Mouse (Mus musculus) hindbrain, embryonic 13.5 days (tissue): ENCODE results near the gene Rfk. TPM values are rescaled to one million over a fixed set of nuclear protein-coding genes. Genes with fewer than 3 reads are reported as not detected.

Experiments used
- ATAC-seq: fragments of 200-750 bp; cut with Nextera tagmentation; 2 replicates; pipeline ENCODE4 v1.8.0; 2017; ENCODE audit warnings: moderate TSS enrichment; ENCODE audit not compliant: low FRiP score
- H3K27ac ChIP-seq: fragments of 300-500 bp; sonication (generic); 2 replicates; pipeline ENCODE4 v1.5.1; 2015; ENCODE audit warnings: inconsistent platforms, mild to moderate bottlenecking, moderate library complexity
- H3K27me3 ChIP-seq: fragments of 300-500 bp; sonication (generic); 2 replicates; pipeline ENCODE4 v1.6.1; 2015; ENCODE audit warnings: mild to moderate bottlenecking, inconsistent platforms
- H3K36me3 ChIP-seq: fragments of 300-500 bp; sonication (generic); 2 replicates; pipeline ENCODE4 v1.6.1; 2015; ENCODE audit warnings: mild to moderate bottlenecking, inconsistent platforms
- H3K4me1 ChIP-seq: fragments of 300-500 bp; sonication (generic); replicated peaks from 2 replicates; pipeline ENCODE4 v1.6.1; 2015; ENCODE audit warnings: inconsistent platforms
- H3K4me2 ChIP-seq: fragments of 300-500 bp; sonication (generic); 2 replicates; pipeline ENCODE4 v1.6.1; 2015; ENCODE audit warnings: inconsistent platforms, mild to moderate bottlenecking, moderate library complexity
- H3K4me3 ChIP-seq: fragments of 300-500 bp; sonication (generic); 2 replicates; pipeline ENCODE4 v1.5.1; 2015; ENCODE audit warnings: mild to moderate bottlenecking, inconsistent platforms
- H3K9ac ChIP-seq: fragments of 300-500 bp; sonication (generic); 2 replicates; pipeline ENCODE4 v1.6.1; 2015; ENCODE audit warnings: mild to moderate bottlenecking, inconsistent platforms
- H3K9me3 ChIP-seq: fragments of 300-500 bp; sonication (generic); 2 replicates; pipeline ENCODE4 v1.6.1; 2016; ENCODE audit warnings: inconsistent platforms
- WGBS: fragments of 180-500 bp; shearing (Covaris S2); methylation state at CpG from one replicate; pipeline ENCODE4 v1.1.7; 2015; 5-methylcytosine and 5-hydroxymethylcytosine counted together
- polyA plus RNA-seq: library from polyadenylated mRNA; unstranded; fragments of >200 nt; fragmentation: Nextera tagmentation; extraction: Ambion mirVana; gene quantifications from 2 replicates; pipeline ENCODE4 v1.2.1, GENCODE M21; 2015

The Rfk gene
- polyA plus RNA-seq, 1 experiment from 2014 or later: 81.3 TPM

DNA sequence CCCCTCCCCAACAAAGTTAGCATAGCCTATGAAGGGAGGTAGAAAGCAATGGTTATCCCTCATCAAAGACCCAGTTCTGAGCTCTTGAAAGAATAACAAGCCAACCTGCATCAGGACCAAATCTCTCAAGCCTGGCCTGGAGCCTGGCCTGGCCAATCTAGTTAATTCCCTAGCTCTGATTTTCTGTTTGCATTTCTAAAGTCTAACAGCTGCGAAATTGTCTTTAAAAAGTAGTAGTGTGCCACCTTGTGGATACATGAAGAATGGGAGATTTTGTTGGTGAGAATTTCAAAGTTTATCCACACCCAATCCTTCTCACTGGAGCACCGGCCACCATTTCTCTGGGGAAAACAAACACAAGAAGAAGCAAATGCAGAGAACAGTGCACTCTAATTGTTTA, 5.4 kb upstream of the Rfk start:
- 17% methylated on average over 2 of the region's 2 CpGs for WGBS
- peak; percentile 40; the same call in 1 of the 2 replicates for ATAC-seq

DNA sequence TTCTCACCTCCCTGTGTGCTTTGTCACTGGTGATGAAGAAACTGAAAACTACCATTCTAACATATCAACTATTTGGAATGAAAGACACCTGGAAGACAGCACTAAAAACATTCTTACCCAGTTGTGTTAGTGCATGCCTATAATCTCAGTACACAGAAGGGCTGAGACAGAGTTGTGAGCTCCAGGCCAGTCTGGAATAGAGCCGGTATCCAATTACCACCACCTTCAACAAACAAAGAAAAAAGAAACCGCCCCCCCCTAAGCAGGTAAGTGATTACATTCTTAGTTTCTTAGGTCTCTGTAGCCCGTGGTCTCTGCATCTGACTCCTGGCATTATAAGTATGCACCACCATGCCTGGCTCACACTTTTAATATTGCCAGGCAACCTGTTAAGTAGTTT, 977 bp upstream of the Rfk start:
- Histone ChIP-seq H3K27ac (no peak overlapping the region), H3K4me3 (no peak overlapping the region), H3K4me2 (no peak overlapping the region), H3K9me3 (no peaks in the 10 kb centered on the region), H3K27me3 (peaks cover 9% of the 10 kb centered on the region), H3K9ac (no peak overlapping the region), H3K36me3 (peaks cover 4% of the 10 kb centered on the region; the same call in 1 of the 2 replicates), H3K4me1 (peaks cover 14% of the 10 kb centered on the region)
- ATAC-seq: no peak
- WGBS: 17% methylated on average over 3 of the region's 3 CpGs

More for the DNA sequence above, 5.4 kb upstream of the Rfk start:
- peaks cover 6% of the 10 kb centered on the region; the same call in 1 of the 2 replicates for H3K4me1 ChIP-seq
- peaks cover 9% of the 10 kb centered on the region for H3K27me3 ChIP-seq
- H3K9me3 ChIP-seq: no peaks in the 10 kb centered on the region
- no peak overlapping the region for H3K4me3 ChIP-seq
- no peaks in the 10 kb centered on the region for H3K36me3 ChIP-seq
- no peak overlapping the region for H3K27ac ChIP-seq
- no peak overlapping the region for H3K4me2 ChIP-seq
- H3K9ac ChIP-seq: no peak overlapping the region

DNA sequence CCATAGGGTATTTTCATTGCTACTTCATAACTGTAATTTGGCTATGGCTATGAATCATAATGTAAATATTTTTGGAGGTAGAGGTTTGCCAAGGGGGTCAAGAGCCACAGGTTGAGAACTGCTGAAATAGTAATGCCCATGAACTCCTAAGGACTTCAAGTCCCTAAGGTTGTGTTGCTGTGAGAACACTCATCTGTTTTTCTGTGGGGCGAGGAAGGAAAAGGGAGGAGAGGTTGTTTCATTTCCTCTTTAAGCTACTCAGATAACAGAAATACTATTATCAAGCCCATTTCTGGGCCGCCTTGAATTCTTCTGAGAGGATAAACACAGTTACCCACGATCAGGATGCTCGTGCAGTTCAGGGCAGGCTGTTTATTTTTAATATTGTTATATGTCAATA, 3.0 kb downstream of the Rfk start:
- peaks cover 14% of the 10 kb centered on the region for H3K4me1 ChIP-seq
- no peak overlapping the region for H3K4me2 ChIP-seq
- H3K4me3 ChIP-seq: no peak overlapping the region
- 94% methylated on average over 4 of the region's 4 CpGs for WGBS
- no peaks in the 10 kb centered on the region for H3K9me3 ChIP-seq
- no peak overlapping the region for H3K9ac ChIP-seq
- H3K27me3 ChIP-seq: peaks cover 9% of the 10 kb centered on the region
- peaks cover 33% of the 10 kb centered on the region for H3K36me3 ChIP-seq
- no peak overlapping the region for H3K27ac ChIP-seq
- no peak for ATAC-seq

DNA sequence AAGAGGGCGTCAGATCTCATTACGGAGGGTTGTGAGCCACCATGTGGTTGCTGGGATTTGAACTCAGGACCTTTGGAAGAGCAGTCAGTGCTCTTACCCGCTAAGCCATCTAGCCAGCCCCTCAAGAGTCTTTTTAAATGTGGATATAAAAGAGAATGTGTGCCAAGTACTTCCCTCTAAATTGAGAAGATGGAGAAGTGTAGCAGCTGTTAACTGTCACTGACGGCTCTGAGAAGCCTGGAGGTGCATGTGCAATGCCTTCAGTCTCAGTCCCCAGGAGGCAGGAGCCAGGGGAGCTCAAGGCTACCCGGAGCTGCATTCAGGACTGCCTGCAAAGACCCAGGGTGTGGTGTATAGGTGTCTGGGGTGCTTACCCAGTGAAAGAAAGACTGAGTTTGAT, 4.1 kb downstream of the Rfk start:
- WGBS: 78% methylated on average over 5 of the region's 5 CpGs

DNA sequence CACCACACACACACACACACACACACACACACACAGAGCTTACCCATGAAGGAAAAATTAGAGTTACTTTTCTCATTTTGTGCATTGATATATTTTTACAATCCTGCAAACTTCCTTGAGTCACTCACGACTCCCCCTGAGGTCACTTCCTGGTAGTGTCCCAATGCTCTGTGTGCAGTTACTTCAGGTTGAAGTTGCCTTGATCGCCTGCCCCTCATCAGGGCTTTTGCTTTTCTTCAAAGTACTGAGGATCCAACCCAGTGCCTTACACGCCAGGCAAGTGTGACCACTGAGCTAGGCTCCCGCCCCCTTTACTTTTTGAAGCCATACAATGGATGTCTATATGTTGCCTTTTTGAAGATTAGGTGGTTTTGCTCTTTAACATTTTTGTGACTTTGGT, 6.1 kb downstream of the Rfk start:
- no peaks in the 10 kb centered on the region for H3K27me3 ChIP-seq

More for the DNA sequence above, 4.1 kb downstream of the Rfk start:
- no peak overlapping the region for H3K4me3 ChIP-seq
- H3K36me3 ChIP-seq: peaks cover 33% of the 10 kb centered on the region
- no peaks in the 10 kb centered on the region for H3K9me3 ChIP-seq
- no peak for ATAC-seq
- H3K9ac ChIP-seq: no peak overlapping the region
- H3K27ac ChIP-seq: no peak overlapping the region
- H3K27me3 ChIP-seq: peaks cover 3% of the 10 kb centered on the region
- no peak overlapping the region for H3K4me2 ChIP-seq
- peaks cover 14% of the 10 kb centered on the region for H3K4me1 ChIP-seq

DNA sequence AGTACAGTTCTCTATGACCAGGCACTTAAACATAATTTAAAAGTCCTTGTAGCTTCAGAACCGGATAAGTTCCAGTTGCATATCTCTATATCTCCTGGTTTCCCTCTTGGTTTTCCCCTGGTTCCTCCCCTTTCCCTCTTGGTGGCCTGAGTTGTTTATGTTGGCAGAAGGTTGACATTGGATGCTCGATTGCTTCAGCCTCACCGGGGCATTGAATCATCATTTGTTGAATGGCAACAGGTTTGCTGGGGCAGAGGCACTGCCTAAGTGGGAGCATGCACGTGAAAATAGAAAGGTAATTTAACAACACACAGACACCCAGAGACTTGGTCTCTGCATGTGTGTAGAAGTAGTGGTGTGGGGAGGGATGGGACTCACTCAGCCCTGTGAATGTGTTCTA, 6.7 kb downstream of the Rfk start:
- ATAC-seq: no peak
- no peak overlapping the region for H3K27ac ChIP-seq
- 91% methylated on average over 4 of the region's 4 CpGs for WGBS
- no peaks in the 10 kb centered on the region for H3K27me3 ChIP-seq
- no peak overlapping the region for H3K4me2 ChIP-seq
- H3K4me3 ChIP-seq: no peak overlapping the region
- 0 out of 2 replicates have a peak, but pooled peaks cover 4% of the 10 kb centered on the region for H3K9me3 ChIP-seq
- H3K4me1 ChIP-seq: peaks cover 5% of the 10 kb centered on the region; the same call in 1 of the 2 replicates
- no peak overlapping the region for H3K9ac ChIP-seq
- H3K36me3 ChIP-seq: peaks cover 33% of the 10 kb centered on the region

More for the DNA sequence above, 6.1 kb downstream of the Rfk start:
- Histone ChIP-seq H3K4me3 (no peak overlapping the region), H3K4me2 (no peak overlapping the region), H3K4me1 (peaks cover 10% of the 10 kb centered on the region), H3K27ac (no peak overlapping the region), H3K36me3 (peaks cover 33% of the 10 kb centered on the region), H3K9ac (no peak overlapping the region), H3K9me3 (0 out of 2 replicates have a peak, but pooled peaks cover 4% of the 10 kb centered on the region)
- 90% methylated on average over 4 of the region's 4 CpGs for WGBS
- ATAC-seq: no peak

DNA sequence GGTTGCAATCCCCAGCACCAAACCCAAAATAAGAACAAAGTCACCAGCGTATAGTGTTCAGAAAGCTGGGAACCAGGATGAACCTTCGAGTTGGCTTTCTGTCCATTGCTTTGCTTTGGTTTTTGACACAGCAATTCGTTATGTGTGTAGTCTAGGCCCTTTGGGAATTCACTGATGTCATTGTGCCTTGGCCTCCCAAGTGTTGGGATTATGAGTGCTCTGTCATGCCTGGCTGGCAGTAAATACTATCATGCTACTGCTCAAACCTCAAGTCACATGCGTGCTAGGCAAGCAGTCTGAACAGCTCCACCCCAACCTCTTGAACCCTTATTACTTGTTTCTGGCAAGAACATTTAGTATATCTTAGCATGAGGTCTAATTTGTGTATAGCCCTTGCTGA, 9.3 kb downstream of the Rfk start:
- H3K4me3 ChIP-seq: no peak overlapping the region
- WGBS: 92% methylated on average over 4 of the region's 4 CpGs
- H3K27me3 ChIP-seq: no peaks in the 10 kb centered on the region
- H3K27ac ChIP-seq: no peak overlapping the region
- H3K4me1 ChIP-seq: no peaks in the 10 kb centered on the region
- 0 out of 2 replicates have a peak, but pooled peaks cover 7% of the 10 kb centered on the region for H3K9me3 ChIP-seq
- no peak overlapping the region for H3K9ac ChIP-seq
- H3K4me2 ChIP-seq: no peak overlapping the region
- no peak for ATAC-seq
- peaks cover 26% of the 10 kb centered on the region for H3K36me3 ChIP-seq

DNA sequence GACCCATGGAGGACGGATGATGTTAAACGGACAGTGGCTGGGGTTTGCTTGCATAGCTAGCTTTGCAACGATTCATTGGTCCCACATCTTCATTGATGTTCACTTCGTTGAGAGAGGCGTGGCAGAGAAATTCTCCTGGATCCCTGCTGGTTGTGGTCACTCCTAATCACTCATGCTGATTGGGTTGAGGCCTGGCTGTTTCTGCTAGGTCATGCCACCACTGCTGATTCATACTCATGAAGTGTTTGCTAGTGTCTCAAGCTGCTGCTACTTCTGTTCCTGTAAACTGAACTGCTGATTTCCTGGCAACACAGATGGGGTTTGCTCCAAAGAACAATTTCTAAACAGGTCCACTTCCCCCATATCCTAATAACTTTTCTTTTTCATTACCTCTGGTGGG, 13.0 kb downstream of the Rfk start:
- 91% methylated on average over 5 of the region's 5 CpGs for WGBS

DNA sequence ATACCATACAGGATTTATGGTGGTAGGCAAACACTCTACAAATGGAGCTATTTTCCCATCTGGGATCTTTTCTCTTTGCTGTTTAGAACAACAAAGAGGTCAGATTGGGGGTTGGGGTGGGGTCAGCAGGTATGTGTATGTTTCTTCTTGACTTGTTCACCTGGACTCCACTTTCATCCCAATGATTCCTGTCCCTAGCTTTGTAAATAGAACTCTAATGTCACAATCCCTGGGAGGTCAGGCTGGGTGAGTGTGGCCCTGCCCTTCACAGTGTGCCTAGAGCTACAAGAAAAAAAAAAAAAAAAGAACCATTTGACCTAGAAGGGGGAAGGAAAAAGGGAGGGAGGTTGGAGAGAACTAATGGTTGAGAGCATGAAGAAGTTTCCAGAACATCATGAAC, 14.7 kb downstream of the Rfk start:
- no peak for ATAC-seq
- Histone ChIP-seq H3K27ac (no peak overlapping the region), H3K4me1 (no peaks in the 10 kb centered on the region), H3K9me3 (0 out of 2 replicates have a peak, but pooled peaks cover 7% of the 10 kb centered on the region), H3K4me3 (no peak overlapping the region), H3K9ac (no peak overlapping the region), H3K4me2 (no peak overlapping the region), H3K36me3 (no peaks in the 10 kb centered on the region), H3K27me3 (no peaks in the 10 kb centered on the region)

More for the DNA sequence above, 13.0 kb downstream of the Rfk start:
- Histone ChIP-seq H3K4me3 (no peak overlapping the region), H3K4me2 (no peak overlapping the region), H3K27me3 (no peaks in the 10 kb centered on the region), H3K9me3 (0 out of 2 replicates have a peak, but pooled peaks cover 7% of the 10 kb centered on the region), H3K4me1 (no peaks in the 10 kb centered on the region), H3K27ac (no peak overlapping the region), H3K9ac (no peak overlapping the region), H3K36me3 (no peaks in the 10 kb centered on the region)
- no peak for ATAC-seq

DNA sequence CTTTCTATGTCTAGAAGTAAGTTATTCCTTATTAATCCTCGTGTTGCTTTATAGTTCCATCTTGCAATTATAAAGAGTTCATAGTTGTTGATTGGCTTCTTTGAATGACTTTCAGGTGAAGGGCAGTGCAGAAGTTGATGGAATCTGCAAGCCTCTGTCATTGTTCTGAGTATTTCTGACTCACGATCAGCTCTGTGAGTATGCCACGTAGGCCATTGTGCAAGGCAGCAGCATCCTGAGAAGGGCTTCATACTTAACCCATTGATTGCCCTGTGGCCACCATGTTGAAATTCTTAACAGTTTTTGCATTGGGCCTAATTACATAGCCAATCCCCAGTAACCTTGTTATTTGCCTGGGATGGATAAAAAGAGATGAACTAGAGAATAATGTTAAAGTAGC, 15.5 kb downstream of the Rfk start:
- no peak overlapping the region for H3K4me2 ChIP-seq
- no peak for ATAC-seq

DNA sequence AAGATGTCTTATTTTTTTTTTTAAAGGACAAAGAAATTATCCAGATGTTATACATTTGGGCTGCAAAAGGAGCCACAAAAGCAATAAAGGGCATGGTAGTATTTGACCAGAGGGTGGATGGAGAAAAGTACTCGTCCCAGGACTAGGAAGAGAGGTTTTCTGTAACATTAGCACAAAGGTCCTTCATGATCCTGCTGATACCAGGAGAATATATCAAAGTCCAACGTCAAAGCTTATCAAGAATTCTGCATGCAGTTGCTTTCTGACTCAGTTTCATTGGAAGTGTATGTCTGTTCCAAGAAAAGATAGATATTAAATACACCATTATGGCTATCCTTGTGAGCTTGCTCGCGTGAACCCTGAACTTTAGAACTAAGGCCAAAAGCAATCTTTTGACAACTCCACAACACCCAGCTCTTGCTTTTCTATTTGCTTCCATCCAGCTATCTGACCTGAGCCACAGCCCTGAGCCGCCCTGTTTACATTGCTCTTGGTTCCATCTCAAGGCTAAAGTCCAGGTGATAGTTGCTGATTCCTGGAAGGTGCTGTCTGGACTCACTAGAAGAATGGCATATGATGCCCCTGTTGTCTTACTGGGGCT, 16.7 kb downstream of the Rfk start:
- H3K4me3 ChIP-seq: no peak overlapping the region
- no peaks in the 10 kb centered on the region for H3K36me3 ChIP-seq
- no peaks in the 10 kb centered on the region for H3K27me3 ChIP-seq
- no peak for ATAC-seq
- no peak overlapping the region for H3K9ac ChIP-seq
- no peak overlapping the region for H3K4me2 ChIP-seq
- no peak overlapping the region for H3K27ac ChIP-seq
- WGBS: 88% methylated on average over 5 of the region's 5 CpGs
- H3K4me1 ChIP-seq: no peaks in the 10 kb centered on the region
- H3K9me3 ChIP-seq: 0 out of 2 replicates have a peak, but pooled peaks cover 4% of the 10 kb centered on the region

More for the DNA sequence above, 15.5 kb downstream of the Rfk start:
- Histone ChIP-seq H3K9ac (no peak overlapping the region), H3K27me3 (no peaks in the 10 kb centered on the region), H3K9me3 (0 out of 2 replicates have a peak, but pooled peaks cover 4% of the 10 kb centered on the region), H3K4me3 (no peak overlapping the region), H3K4me1 (no peaks in the 10 kb centered on the region), H3K36me3 (no peaks in the 10 kb centered on the region), H3K27ac (no peak overlapping the region)
- WGBS: 63% methylated on average over 3 of the region's 3 CpGs

DNA sequence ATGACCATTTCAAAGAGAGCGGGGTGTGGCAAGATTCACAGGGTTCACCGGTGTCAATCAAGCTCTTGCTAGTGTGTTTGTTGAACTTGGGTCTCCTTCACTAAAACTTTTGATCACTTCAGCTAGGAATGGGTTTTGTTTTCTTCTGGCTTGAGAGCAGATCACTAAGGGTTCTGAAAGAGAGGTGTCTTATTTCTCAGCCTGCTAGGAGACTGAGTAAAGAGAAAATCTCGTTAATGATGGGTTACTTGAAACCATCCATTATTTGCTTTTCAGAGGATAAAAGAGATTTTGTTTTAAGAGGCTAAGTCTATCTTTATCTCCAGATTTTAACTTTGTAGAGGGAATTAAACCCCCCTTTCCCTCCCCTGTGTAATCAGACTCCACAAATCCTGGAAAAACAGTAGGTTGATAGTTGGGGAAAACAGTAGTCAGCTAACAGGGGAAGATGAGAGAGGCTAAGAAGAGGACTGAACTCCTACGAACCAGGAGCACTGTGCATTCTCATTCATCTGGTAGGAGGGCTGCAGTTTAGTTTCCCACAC, 19.1 kb downstream of the Rfk start:
- no peak overlapping the region for H3K4me2 ChIP-seq
- H3K36me3 ChIP-seq: no peaks in the 10 kb centered on the region
- H3K9ac ChIP-seq: no peak overlapping the region
- no peak overlapping the region for H3K27ac ChIP-seq
- no peaks in the 10 kb centered on the region for H3K9me3 ChIP-seq
- WGBS: 70% methylated on average over 4 of the region's 4 CpGs
- no peaks in the 10 kb centered on the region for H3K27me3 ChIP-seq
- no peak overlapping the region for H3K4me3 ChIP-seq
- ATAC-seq: no peak
- H3K4me1 ChIP-seq: no peaks in the 10 kb centered on the region

DNA sequence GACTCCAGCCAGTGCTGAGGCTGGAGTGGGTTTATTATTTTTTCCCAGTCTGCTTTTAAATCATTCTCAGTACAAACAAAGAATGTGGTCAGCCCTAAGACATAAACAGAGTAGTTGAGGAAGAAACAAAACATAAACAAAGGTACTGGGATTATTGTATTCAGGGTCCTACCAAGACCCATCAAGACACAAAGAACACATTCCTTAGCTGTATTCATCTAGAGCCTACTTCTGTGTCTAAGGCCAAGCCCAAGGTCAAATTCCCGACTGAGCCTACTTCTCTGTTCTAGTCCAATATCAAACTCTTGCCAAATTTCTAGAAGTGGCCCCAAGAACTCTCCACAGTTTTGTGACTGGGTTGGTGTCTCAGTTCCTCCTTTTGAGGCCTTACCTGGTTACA, 24.0 kb downstream of the Rfk start:
- Histone ChIP-seq H3K27me3 (no peaks in the 10 kb centered on the region), H3K4me3 (no peak overlapping the region), H3K9me3 (no peaks in the 10 kb centered on the region), H3K36me3 (no peaks in the 10 kb centered on the region), H3K4me2 (no peak overlapping the region), H3K9ac (no peak overlapping the region), H3K27ac (no peak overlapping the region), H3K4me1 (no peaks in the 10 kb centered on the region)
- 74% methylated on average over 1 of the region's 1 CpGs for WGBS
- ATAC-seq: no peak
